9 mouse cellular contexts compared by ENCODE assay signal in genomic region chr6:56901336-56901735, GRCm38 (mm10). TPM values are rescaled to one million over a fixed set of nuclear protein-coding genes. Genes with fewer than 3 reads are reported as not detected.
DNase-seq lines count a peak whose midpoint lies in the region; ATAC-seq and TF ChIP-seq lines count a peak whose summit lies in the region.
"Had no signal": no experiment of that assay in that cellular context is flagged by ENCODE, and none has a peak within 500 bp of the region (broad histone marks: within the 10 kb centered on the region; RNA-seq: fewer than 3 reads in every experiment).

No protein-coding gene starts in this region.

- dilution Hi-C loops in CH12.LX (cut with MboI; ENCODE audit: extremely low pct_ligation_motif_present, extremely low pct_unique_long_range_greater_than_20kb, low sequenced_read_pairs), result no loop called here

- WGBS in heart, embryonic 14.5 days, result 58% methylated on average over 3 of the region's 3 CpGs
- 37% methylated on average over 3 of the region's 3 CpGs for WGBS in liver, embryonic 16.5 days (ENCODE audit: insufficient replicate concordance)

- peaks cover 17 to 48% of the 10 kb centered on the region in 2 experiments for H3K4me1 ChIP-seq in heart, embryonic 14.5 days (ENCODE audit: control insufficient read depth in 2 of 2, insufficient read depth in 2 of 2, low read length in 2 of 2)
- H3K4me1 ChIP-seq in CH12.LX (ENCODE audit: control insufficient read depth in 1 of 2, insufficient read depth in 2 of 2), result peaks cover 0 to 35% of the 10 kb centered on the region in 2 experiments; a peak in 2 of 4 replicates
- H3K4me1 ChIP-seq in erythroblast, embryonic 14.5 days (ENCODE audit: control insufficient read depth), result peaks cover 85% of the 10 kb centered on the region
- peaks cover 58% of the 10 kb centered on the region for H3K4me1 ChIP-seq in liver, embryonic 16.5 days (ENCODE audit: control insufficient read depth, low read depth, low read length)

- H3K9me3 ChIP-seq in heart, embryonic 14.5 days (ENCODE audit: control insufficient read depth, low read length), result no peaks in the 10 kb centered on the region
- no peaks in the 10 kb centered on the region for H3K9me3 ChIP-seq in CH12.LX (replicated peaks; ENCODE audit: low read length)
- H3K9me3 ChIP-seq in erythroblast, embryonic 14.5 days (ENCODE audit: control insufficient read depth, low read length), result no peaks in the 10 kb centered on the region
- H3K9me3 ChIP-seq in liver, embryonic 16.5 days (replicated peaks; ENCODE audit: control insufficient read depth, low read length), result no peaks in the 10 kb centered on the region
- H3K9me3 ChIP-seq: hindbrain, embryonic 10.5 days had no signal

- H3K9ac ChIP-seq in heart, embryonic 14.5 days (ENCODE audit: low read length), result peak overlapping the region; percentile 58
- H3K9ac ChIP-seq in CH12.LX (ENCODE audit: insufficient read depth, low read depth), result no peak overlapping the region; the same call in 1 of the 2 replicates
- peak overlapping the region; percentile 58 for H3K9ac ChIP-seq in liver, embryonic 16.5 days (ENCODE audit: low read depth, low read length)

- no peak for DNase-seq in heart, postnatal 4 days
- DNase-seq in CH12.LX (ENCODE audit: extremely low read depth), result peak; percentile 13
- no peak for DNase-seq in cerebellum, adult 9-10 months
- no peak for DNase-seq in cerebellum, adult 9-11 months
- no peak for DNase-seq in cerebellum, adult 8-10 months

- H3K27me3 ChIP-seq in heart, embryonic 14.5 days (ENCODE audit: control insufficient read depth, insufficient read depth, low read length), result no peaks in the 10 kb centered on the region
- H3K27me3 ChIP-seq in CH12.LX (replicated peaks), result no peaks in the 10 kb centered on the region
- H3K27me3 ChIP-seq in erythroblast, embryonic 14.5 days (ENCODE audit: control insufficient read depth), result no peaks in the 10 kb centered on the region
- H3K27me3 ChIP-seq in liver, embryonic 16.5 days (ENCODE audit: control insufficient read depth, insufficient read depth, low read depth, low read length), result no peaks in the 10 kb centered on the region

- no peak for TF ChIP-seq RAD21 in CH12.LX (IDR thresholded peaks at IDR 0.05; ENCODE audit: low read depth, low read length)

- no peak for TF ChIP-seq POLR2A in CH12.LX (IDR thresholded peaks at IDR 0.05; ENCODE audit: low read depth, low read length)

- no peak for ATAC-seq in heart, embryonic 14.5 days (ENCODE audit: insufficient number of reproducible peaks, insufficient read depth, low FRiP score, low read depth)
- ATAC-seq in liver, embryonic 16.5 days (ENCODE audit: low read depth), result no peak

- no peaks in the 10 kb centered on the region for H3K36me3 ChIP-seq in heart, embryonic 14.5 days (ENCODE audit: control insufficient read depth, insufficient read depth, low read length)
- H3K36me3 ChIP-seq in CH12.LX (replicated peaks in 1 of 2; ENCODE audit: control insufficient read depth in 1 of 2, insufficient read depth in 1 of 2, low read length in 1 of 2), result peaks cover 0 to 13% of the 10 kb centered on the region in 2 experiments
- peaks cover 78% of the 10 kb centered on the region for H3K36me3 ChIP-seq in erythroblast, embryonic 14.5 days (ENCODE audit: control insufficient read depth)
- peaks cover 11% of the 10 kb centered on the region for H3K36me3 ChIP-seq in liver, embryonic 16.5 days (ENCODE audit: control insufficient read depth, insufficient read depth)
- H3K36me3 ChIP-seq: hindbrain, embryonic 10.5 days had no signal

- no peak overlapping the region for H3K27ac ChIP-seq in heart, embryonic 14.5 days (replicated peaks in 1 of 2; ENCODE audit: control insufficient read depth in 1 of 2, insufficient read depth in 1 of 2, low read depth in 2 of 2, low read length in 2 of 2)
- H3K27ac ChIP-seq in CH12.LX (ENCODE audit: insufficient read depth, low read depth), result no peak overlapping the region
- H3K27ac ChIP-seq in liver, embryonic 16.5 days (ENCODE audit: low read length), result peak overlapping the region; percentile 100
- H3K27ac ChIP-seq: hindbrain, embryonic 10.5 days had no signal

- H3K4me3 ChIP-seq in heart, embryonic 14.5 days (ENCODE audit: control insufficient read depth in 1 of 2, insufficient read depth in 1 of 2, low read depth in 1 of 2, low read length in 2 of 2), result peak overlapping the region in 1 of 2 experiments; percentile 38; a peak in 2 of 4 replicates
- peak overlapping the region; percentile 45 to 52 (median 51) for H3K4me3 ChIP-seq in CH12.LX (replicated peaks in 1 of 3; ENCODE audit: low read depth in 2 of 3, low read length in 2 of 3, poor library complexity in 1 of 3)
- H3K4me3 ChIP-seq in erythroblast, embryonic 14.5 days (replicated peaks), result peak overlapping the region; percentile 62
- peak overlapping the region; percentile 60 for H3K4me3 ChIP-seq in liver, embryonic 16.5 days (ENCODE audit: low read depth, low read length)
- H3K4me3 ChIP-seq: hindbrain, embryonic 10.5 days had no signal

- peaks cover 12% of the 10 kb centered on the region; the same call in 1 of the 2 replicates for H3K79me2 ChIP-seq in CH12.LX (replicated peaks; ENCODE audit: control insufficient read depth, extremely low read depth, insufficient read depth, poor library complexity, severe bottlenecking)

- H3K4me2 ChIP-seq in heart, embryonic 14.5 days (ENCODE audit: low read length), result peak overlapping the region; percentile 64
- H3K4me2 ChIP-seq in CH12.LX (ENCODE audit: insufficient read depth, low read depth, poor library complexity, severe bottlenecking), result peak overlapping the region; percentile 87
- peak overlapping the region; percentile 72 for H3K4me2 ChIP-seq in liver, embryonic 16.5 days (ENCODE audit: low read depth, low read length)

- TF ChIP-seq CTCF in CH12.LX (conservative IDR thresholded peaks at IDR 0.05 in 1 of 2, IDR thresholded peaks at IDR 0.05 in 1 of 2; ENCODE audit: low read depth in 2 of 2, low read length in 2 of 2), result no peak

- in situ Hi-C loops in CH12.LX (cut with MboI; ENCODE audit: low pct_ligation_motif_present, low pct_unique_long_range_greater_than_20kb, low sequenced_read_pairs), result loop anchor here (10.0 kb wide), 1 partner anchor 97 kb away; no protein-coding TSS in a partner anchor

- TF ChIP-seq EP300 in CH12.LX (IDR thresholded peaks at IDR 0.05; ENCODE audit: low read length), result no peak

TF ChIP-seq in CH12.LX, 34 proteins besides CTCF, POLR2A, EP300 and RAD21:
- no peak for TF ChIP-seq MEF2A (IDR thresholded peaks at IDR 0.05; ENCODE audit: borderline replicate concordance, low read depth, low read length)
- TF ChIP-seq BHLHE40 (IDR thresholded peaks at IDR 0.05; ENCODE audit: low read depth, low read length), result peak; percentile 54; the same call in 1 of the 2 replicates

RNA-seq across cellular contexts. Expression of gene Nt5c3, which starts 22.4 kb away (rescaled TPM):
- 72.8 and 74.8 TPM in 2 replicates for polyA plus RNA-seq in heart, embryonic 14.5 days (2014; fragmentation: Nextera tagmentation; extraction: Ambion mirVana)
- 10 to 100 TPM; 44.1 to 46.9 TPM for total RNA-seq in heart, postnatal 4 days (2021)
- 23.7 and 23.8 TPM in 2 replicates for total RNA-seq in CH12.LX (2012; rRNA removed)
- total RNA-seq in CH12.LX (2014; rRNA removed), result 82.4 and 82.5 TPM in 2 replicates
- 36.5 and 38.7 TPM in 2 replicates for polyA plus RNA-seq in CH12.LX (2012; ENCODE audit: insufficient read length, low read depth)
- 21.3 and 22.9 TPM in 2 replicates for polyA plus RNA-seq in erythroblast, embryonic 14.5 days (2012)
- polyA plus RNA-seq in liver, embryonic 16.5 days (2015; fragmentation: Nextera tagmentation; extraction: Ambion mirVana), result 240 and 242 TPM in 2 replicates

RNA-seq across cellular contexts. Expression of gene Vmn1r4, which starts 22.5 kb away (rescaled TPM):
- 0.09 and 0.19 TPM in 2 replicates for polyA plus RNA-seq in heart, embryonic 14.5 days (2014; fragmentation: Nextera tagmentation; extraction: Ambion mirVana)
- total RNA-seq in heart, postnatal 4 days (2021), result under 1 TPM in 1 of 2 experiments, not detected in 1; 0.12 TPM
- 0.25 and 0.29 TPM in 2 replicates for total RNA-seq in CH12.LX (2012; rRNA removed)
- 0.11 and 0.41 TPM in 2 replicates for total RNA-seq in CH12.LX (2014; rRNA removed)
- 0.11 and 0.12 TPM in 2 replicates for polyA plus RNA-seq in CH12.LX (2012; ENCODE audit: insufficient read length, low read depth)
- polyA plus RNA-seq in erythroblast, embryonic 14.5 days (2012), result 0.02 TPM in 1 of 2 replicates, not detected in the other
- polyA plus RNA-seq in liver, embryonic 16.5 days (2015; fragmentation: Nextera tagmentation; extraction: Ambion mirVana), result 0.15 and 0.18 TPM in 2 replicates
